Mouse (Mus musculus): Measurements from ENCODE around the gene Lonp1.

Lonp1 gene

DNA sequence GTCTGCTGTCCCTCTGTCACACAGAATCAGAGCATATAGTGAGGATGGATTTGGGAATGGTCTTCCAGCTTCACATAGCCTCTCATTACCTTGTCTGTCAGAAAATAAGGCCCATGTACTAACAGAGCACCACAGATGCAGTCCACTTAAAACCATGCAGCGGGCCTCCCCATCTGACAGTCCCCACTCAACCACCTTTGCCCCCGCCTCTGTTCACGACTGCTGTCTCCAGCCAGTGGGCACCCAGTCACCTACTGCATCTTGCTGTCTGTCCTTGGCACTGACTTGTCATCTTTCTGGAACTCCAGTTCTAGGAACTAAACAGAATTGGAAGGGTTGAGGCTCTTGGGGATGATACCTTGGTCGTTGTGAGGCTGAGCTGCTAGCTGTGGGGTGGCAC is 37.8 kb downstream of the Lonp1 start:
- no peak for DNase-seq (ENCODE audit: low spot score)

DNA sequence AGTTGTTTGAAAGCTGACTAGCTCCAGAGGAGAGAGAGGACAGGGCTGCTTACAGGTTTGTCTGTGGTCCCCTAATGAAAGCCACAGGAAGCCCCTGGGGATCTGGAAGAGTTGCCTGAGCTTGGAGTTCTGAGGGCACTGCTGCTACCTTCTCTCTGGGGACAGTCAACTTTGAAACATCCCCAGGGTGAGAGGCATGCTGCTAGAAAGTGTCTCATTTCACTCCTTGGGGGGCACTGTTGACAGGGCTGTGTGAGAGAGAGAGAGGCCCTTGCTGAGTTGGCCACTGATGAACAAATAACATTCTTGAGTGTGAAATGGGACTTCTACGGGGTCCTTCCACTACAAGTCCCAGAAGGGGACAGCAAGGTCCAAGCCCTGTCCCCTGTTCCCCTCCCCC is 38.9 kb downstream of the Lonp1 start:
- DNase-seq (ENCODE audit: low spot score): no peak

DNA sequence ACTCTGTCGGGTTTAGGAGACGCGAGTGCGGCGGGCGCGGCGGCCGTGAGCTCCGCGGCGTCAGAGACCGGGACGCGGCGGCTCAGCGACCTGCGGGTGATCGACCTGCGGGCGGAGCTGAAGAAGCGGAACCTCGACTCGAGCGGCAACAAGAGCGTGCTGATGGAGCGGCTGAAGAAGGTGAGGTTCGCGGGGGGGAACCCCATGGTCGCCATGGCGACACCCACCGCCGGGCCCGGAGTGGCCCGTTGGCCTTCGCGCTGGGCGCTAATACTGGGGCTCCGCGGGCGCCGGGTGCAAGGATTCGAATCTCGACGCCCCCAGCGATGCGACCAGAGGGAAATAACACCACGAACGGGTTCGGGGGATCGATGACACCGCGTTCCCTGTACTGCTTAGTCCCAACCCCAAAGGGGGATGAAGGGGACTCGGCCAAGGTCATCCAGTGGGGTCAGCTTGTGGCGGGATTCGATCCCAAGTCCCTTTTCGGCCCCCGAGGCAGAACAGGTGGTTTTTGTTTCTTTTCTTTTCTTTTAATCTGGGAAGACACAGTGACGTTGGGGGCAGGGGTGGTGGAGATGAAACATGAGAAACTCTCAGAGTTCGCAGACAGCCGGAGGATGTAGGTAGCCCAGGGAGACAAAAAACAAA is 41.4 kb downstream of the Lonp1 start:
- peak; percentile 76 for DNase-seq (ENCODE audit: low spot score)

DNA sequence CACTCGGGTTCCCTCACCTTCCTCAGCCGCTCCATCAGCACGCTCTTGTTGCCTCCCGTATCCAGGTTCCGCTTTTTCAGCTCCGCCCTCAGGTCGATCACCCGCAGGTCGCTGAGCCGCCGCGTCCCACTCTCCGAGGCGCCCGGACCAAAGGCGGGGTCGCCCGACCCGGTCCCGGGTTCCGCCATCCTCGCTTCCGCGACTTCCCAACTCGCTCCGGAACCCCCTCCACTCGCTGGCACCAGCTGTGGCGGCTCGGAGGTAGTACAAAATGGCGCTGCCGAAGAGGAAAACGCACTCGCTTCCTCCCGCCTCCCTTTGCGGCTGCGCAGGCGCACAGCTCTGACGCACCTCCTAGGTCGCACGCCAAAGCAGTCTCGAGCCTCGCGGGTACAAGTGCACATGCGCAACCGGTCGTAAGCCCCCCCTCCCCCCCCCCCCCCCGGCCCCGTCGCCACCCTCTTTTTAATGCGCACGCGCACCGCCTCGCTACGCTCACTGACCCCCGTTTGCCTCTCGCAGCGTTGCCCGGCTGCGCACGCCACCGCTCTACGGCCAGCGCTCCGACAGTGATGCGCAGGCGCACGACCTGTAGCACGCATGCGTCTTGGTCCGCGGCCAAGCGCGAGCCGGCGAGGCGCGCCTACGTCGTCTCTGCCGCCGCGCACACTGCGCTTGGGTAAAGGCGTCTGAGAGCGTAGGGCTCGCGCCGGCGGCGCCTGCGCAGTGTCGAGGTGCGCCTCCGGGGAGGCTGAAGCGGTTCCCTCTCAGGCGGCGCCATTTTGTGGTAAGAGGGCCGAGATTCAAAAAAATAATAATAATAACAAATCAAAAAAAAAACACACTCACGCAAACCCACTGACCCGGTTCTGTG is 42.2 kb downstream of the Lonp1 start, which contains the start of the genes Safb2 and Safb:
TSS of gene Safb2 (minus strand) at position 329 of the 874 bp plus-strand sequence.
TSS of gene Safb (plus strand) at position 569 of the 874 bp plus-strand sequence.
- DNase-seq (ENCODE audit: low spot score): peak; percentile 100

DNA sequence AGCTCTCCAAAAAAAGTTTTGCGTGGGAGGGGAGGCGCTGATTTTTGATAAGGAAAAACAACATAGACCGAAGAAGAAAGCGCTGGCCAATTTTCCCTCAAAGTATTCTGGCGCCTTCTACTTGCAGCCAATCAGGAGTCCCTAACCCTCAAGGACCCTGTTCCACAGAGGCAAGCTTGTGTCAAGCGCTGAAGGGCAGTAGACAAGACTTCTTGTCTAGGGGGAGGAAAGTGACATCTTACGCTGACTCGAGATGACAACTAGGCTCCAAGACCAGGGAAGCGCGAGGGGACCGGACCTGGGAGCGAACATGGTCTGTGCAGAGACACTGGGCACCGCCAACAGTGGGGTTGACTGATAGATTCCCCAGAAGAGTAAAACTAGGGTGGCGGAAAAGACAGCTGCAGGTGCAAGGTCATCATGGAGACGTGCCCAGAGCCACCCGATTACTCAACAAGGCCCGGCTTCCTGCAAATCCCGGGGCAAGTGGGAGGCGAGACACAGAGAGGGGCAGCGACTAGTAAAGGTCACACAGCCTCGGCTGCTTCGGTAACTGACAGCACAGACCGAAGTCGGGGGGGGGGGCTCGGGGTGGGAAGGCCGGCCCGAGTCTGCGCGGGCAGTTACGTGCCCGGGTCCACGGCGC is 43.0 kb downstream of the Lonp1 start:
- DNase-seq (ENCODE audit: low spot score): peak; percentile 76

DNA sequence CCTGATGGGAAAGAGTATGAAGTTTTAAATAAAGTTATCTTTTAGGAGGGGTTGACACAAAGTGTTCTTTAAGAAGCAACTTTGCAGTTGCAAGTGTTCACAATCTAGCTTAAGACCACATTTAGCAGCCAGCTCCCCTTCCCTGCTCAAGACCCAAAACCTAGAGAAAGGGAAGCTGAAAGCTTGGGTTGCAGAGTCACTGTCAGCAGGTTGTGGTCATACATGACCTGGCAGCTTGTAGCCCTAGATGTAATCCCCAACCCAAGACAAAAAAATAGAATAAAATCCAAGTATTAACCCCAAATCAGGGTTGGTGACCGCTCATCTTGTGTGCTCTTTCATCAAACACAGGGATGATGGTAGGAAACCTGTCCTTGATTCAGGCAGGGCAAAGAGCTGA is 43.6 kb downstream of the Lonp1 start:
- DNase-seq (ENCODE audit: low spot score): no peak

DNA sequence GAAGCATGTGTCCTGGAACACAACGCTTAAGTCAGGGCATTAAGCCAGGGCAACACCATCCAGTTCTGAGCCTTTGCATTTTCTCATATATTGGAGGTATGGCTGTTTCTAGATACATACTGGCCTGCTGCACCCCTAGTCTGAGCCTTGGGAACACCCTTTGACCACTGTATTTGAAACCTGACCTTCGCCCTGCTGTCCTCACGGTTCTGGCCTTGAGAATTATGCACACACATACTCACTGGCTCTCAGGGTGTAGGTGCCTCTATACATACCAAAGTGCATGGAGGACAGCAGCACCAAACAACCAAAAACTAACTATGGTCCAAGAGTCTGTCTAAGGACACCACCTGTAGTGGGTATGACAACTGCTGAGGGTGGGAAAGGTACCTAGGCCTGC is 53.7 kb downstream of the Lonp1 start:
- no peak for DNase-seq (ENCODE audit: low spot score)

DNA sequence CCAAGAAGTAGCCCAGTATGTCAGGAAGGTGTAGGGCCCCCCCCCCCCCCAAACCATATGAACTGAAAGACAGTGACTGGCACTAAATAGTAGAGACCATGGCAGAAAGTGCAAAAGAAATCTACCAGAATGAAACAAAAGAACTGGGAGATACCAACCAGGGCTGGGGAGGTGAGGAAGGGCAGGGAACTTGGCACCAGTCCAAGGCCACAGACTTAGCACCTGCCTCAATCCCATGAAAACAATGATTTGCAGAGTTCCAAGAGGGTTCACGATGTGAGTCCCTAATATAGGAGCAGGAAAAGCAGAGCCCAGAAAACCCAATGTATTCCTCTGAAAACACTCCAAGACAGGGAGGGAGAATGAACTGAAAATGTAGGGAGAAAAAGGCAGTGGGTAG is 54.5 kb downstream of the Lonp1 start:
- no peak for DNase-seq (ENCODE audit: low spot score)

DNA sequence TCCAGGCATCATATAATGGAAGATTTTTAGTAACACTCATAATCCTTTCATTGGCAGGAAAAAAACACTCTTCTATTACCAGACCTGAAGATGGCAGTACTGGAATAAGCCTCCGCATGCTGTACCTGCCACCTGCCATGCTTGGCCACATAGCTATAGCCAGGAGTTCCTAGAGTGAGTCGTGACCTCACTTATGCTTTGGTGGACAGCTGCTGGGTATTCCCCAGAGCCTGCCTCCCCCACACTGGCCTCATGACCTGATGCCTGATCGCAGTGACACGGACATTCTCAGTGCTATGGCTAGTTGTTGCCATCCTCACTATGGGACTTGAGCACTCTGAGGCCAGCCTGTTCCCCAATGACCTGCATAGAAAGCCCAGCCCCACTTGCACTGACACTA is 56.4 kb downstream of the Lonp1 start:
- no peak for DNase-seq (ENCODE audit: low spot score)

DNA sequence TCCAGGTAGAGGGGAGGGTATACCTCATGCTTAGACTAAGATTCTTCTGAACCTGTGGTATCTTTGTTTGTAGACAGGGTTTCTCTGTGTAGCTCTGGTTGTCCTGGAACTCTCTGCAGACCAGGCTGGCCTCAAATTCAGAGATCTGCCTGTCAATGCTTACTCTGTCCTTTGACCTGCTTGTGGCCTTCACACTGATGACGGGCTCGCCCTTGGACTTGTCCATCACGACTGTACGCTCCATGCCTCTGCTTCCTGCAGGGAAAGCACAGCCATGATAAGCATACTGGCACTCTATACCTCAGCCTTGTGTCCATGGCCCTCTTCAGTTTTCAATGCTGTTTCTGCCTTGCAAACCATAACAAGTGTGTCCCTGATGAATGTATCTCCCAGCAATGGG is 59.3 kb downstream of the Lonp1 start:
- no peak for DNase-seq (ENCODE audit: low spot score)

DNA sequence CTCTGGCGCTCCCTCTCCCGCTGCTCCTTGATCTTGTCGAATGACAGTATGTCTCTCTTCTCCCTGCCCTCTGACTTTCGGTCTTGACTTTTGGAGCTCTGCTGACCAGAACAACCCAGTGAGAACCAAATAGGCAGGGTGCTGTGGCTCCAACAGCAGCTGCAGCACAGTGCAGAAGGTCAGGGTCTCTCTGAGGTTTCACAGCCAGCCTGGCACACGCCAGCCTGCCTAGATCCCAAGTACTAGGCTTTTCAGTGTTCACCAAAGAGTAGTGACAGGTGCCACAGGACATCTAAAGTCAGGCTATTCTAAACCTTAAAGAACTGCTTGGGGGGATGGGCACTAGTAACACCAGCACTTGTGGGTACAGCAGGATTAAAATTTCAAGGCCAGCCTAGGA is 59.8 kb downstream of the Lonp1 start:
- DNase-seq (ENCODE audit: low spot score): no peak

DNA sequence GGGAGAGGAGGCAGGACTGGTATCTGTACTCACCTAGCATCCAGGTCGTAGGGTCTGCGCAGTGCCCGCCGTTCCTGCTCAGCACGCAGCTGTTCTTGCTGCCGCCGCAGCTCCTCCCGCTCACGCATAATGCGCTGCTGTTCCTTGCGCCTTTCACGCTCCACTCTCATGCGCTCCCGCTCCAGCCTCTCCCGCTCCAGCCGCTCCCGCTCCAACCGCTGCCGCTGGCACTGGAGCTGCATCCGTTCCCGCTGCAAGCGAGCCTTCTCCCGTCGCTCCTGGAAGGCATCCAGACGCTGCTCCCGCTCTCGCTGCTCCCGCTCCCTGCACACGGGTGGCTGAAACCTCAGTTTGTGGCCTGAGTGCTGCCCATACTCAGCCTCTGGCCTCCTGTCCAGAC is 60.4 kb downstream of the Lonp1 start:
- DNase-seq (ENCODE audit: low spot score): no peak

Measured in testis, postnatal 14 days (tissue).